Mouse (Mus musculus): ENCODE measurements around the gene Cdipt. TPM values are rescaled to one million over a fixed set of nuclear protein-coding genes. Genes with fewer than 3 reads are reported as not detected.
A peak's percentile ranks its signal among the peaks of the same experiment; 100 is the strongest.

The Cdipt gene
- polyA plus RNA-seq, 1 experiment = 13.0 TPM

DNA sequence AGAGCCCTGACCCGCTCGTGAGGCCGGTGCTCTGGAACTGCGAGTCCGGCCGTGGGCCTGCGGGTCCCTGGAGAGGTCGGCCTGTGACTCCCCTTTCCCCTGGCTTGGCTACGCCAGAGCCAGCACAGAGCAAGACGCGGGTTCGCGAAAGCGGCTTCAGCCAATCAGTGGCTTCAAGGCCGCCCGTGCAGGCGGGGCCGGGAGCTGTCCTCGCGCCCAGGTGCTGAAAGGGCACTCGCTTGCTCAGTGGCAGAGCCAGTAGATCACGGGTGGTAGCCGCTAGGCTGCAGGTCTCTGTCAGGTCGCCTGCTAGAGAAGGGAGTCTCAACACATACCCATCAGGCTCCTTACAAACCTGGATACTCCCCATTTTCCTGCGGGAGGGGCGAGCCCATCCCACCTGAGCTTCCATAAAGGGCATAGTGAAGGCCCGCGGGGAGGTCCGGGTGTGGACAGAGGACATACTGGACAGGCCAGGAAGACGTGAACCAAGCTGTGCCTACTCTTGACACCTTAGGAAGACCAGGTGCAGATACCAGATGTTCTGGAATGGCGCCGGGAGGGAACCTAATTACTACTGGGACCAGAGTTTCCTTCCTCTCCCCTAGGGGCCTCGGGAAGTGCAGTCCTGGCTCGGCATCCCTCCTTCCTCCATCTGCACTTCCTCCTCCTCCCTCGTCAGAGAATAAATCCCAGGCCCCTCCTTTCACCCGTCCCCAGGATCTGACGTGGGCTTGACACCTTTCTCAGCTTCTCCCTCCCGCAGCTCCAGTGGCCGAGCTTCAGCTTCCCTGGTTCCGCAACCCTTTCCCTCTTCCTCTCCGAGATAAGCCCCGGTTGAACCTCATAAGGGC, 25.7 kb upstream of the Cdipt start, which contains the start of gene Sez6l2:
TSS of gene Sez6l2 (plus strand) at position 771 of the 854 bp plus-strand sequence.
- H3K4me3 ChIP-seq (replicated peaks) = peak within 1 kb of the TSS; percentile 25
- TF ChIP-seq TAL1 (IDR thresholded peaks at IDR 0.05; ENCODE audit: low read length) = no peak
- TF ChIP-seq GATA1 (IDR thresholded peaks at IDR 0.05; ENCODE audit: low read length) = no peak
- peaks cover 3% of the 10 kb centered on the region for H3K36me3 ChIP-seq (ENCODE audit: control insufficient read depth)
- peaks cover 45% of the 10 kb centered on the region for H3K27me3 ChIP-seq (ENCODE audit: control insufficient read depth)
- H3K4me1 ChIP-seq (ENCODE audit: control insufficient read depth) = peaks cover 15% of the 10 kb centered on the region
- H3K9me3 ChIP-seq (ENCODE audit: control insufficient read depth, low read length) = no peaks in the 10 kb centered on the region

DNA sequence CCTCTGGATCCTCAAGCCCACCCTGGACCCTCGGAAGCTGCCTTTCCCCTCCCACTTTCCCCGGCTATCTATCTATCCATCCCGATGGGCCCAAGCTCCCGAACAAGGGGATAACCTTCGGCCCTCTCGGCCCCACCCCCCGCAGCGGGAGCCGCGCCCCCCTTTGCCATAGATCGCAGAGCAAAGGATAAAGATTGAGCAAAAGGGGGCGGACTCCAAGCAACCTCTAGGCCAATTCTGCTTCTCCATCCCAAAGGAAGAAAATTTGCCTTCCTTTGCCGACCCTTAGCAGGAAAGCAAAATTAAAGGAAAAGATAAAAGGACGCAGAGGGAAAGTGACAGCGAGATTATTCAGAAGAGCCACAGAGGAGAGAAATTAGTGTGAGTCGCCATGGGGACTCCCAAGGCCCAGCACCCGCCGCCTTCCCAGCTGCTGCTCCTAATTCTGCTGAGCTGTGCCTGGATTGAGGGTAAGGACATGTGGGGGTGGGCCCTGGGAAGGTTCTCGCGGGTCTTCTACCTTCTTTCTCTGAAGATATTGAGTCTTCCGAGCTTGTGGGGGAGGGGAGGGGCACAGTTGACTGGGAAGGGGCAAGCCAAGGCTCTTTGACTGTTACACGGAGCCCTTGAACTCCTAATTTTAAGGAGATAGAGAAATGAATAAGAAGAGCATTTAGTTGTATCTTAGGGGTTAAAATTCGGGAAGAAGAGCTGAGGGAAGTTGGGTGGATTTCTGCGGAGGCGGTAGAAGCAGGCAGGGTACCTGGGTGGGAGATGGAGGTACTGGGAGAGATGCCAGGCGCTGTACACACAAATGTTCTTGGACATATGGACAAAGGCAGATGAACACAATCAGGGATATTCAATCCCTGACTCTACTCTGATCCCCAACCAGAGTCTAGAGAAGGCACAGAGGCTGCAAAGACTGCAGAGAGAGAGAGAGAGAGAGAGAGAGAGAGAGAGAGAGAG, 24.8 kb upstream of the Cdipt start:
- Histone ChIP-seq H3K9me3 (ENCODE audit: control insufficient read depth, low read length) (no peaks in the 10 kb centered on the region), H3K4me3 (replicated peaks) (no peak overlapping the region), H3K36me3 (ENCODE audit: control insufficient read depth) (no peaks in the 10 kb centered on the region; the same call in 1 of the 2 replicates), H3K4me1 (ENCODE audit: control insufficient read depth) (peaks cover 15% of the 10 kb centered on the region), H3K27me3 (ENCODE audit: control insufficient read depth) (peaks cover 45% of the 10 kb centered on the region)
- TF ChIP-seq GATA1 (IDR thresholded peaks at IDR 0.05; ENCODE audit: low read length) (no peak), TAL1 (IDR thresholded peaks at IDR 0.05; ENCODE audit: low read length) (no peak)

DNA sequence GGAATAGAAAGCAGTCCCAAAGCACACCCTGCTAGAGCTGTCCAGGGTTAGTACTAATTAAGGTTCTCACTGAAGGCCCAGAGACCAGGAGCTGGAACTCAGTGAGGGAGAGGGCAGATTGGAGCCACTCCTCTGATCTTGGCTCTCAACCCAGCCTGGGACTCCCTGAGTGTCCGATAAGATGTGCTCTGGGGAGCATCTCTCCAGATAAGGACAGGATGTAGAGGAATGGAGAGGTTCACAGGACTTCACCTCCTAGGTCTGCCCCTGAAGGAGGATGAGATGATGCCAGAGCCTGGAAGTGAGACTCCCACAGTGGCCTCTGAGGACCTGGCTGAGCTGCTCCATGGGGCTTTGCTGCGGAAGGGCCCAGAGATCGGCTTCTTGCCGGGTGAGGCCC, 24.0 kb upstream of the Cdipt start:
- Histone ChIP-seq H3K4me1 (ENCODE audit: control insufficient read depth) (peaks cover 15% of the 10 kb centered on the region), H3K27me3 (ENCODE audit: control insufficient read depth) (peaks cover 45% of the 10 kb centered on the region), H3K4me3 (replicated peaks) (no peak overlapping the region), H3K36me3 (ENCODE audit: control insufficient read depth) (no peaks in the 10 kb centered on the region), H3K9me3 (ENCODE audit: control insufficient read depth, low read length) (no peaks in the 10 kb centered on the region)
- TF ChIP-seq TAL1 (IDR thresholded peaks at IDR 0.05; ENCODE audit: low read length) (no peak), GATA1 (IDR thresholded peaks at IDR 0.05; ENCODE audit: low read length) (no peak)

DNA sequence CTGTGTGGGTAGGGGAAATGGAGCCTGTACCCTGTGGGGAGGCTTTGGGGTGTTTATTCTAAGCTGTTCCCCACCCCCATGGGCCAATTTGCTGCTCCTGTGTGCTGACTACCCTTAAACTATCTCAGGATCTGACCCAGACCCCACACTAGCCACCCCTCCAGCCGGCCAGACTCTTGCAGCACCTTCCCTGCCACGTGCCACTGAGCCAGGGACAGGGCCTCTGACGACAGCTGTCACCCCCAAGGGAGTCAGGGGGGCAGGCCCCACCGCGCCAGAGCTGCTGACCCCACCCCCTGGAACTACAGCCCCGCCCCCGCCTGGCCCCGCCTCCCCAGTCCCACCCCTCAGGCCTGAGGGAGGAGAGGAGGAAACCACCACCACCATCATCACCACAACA, 23.1 kb upstream of the Cdipt start:
- TF ChIP-seq TAL1 (IDR thresholded peaks at IDR 0.05; ENCODE audit: low read length) (no peak), GATA1 (IDR thresholded peaks at IDR 0.05; ENCODE audit: low read length) (no peak)
- H3K4me1 ChIP-seq (ENCODE audit: control insufficient read depth) = peaks cover 15% of the 10 kb centered on the region
- no peaks in the 10 kb centered on the region for H3K9me3 ChIP-seq (ENCODE audit: control insufficient read depth, low read length)
- H3K4me3 ChIP-seq (replicated peaks) = no peak overlapping the region
- H3K27me3 ChIP-seq (ENCODE audit: control insufficient read depth) = peaks cover 45% of the 10 kb centered on the region
- H3K36me3 ChIP-seq (ENCODE audit: control insufficient read depth) = no peaks in the 10 kb centered on the region

DNA sequence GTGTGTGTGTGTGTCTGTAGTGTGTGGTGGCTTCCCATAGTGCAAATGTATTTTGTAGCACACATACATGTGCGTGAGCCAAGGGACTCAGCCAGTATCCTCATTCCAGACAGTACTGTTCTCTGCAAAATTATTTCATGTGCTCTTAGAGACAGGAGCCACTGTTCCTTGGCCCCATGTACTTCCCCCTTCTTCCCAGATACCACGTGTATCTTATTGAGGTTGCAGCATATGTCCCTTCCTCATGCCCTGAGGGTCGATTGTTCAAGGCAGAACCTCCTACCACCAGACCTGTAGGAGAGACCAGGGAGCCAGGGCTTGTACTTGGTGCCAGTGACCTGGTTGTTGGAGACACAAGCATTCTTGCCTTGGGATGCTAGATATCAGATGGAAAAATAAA, 20.6 kb upstream of the Cdipt start:
- H3K27me3 ChIP-seq (ENCODE audit: control insufficient read depth) = peaks cover 29% of the 10 kb centered on the region
- TF ChIP-seq GATA1 (IDR thresholded peaks at IDR 0.05; ENCODE audit: low read length) = no peak
- TF ChIP-seq TAL1 (IDR thresholded peaks at IDR 0.05; ENCODE audit: low read length) = no peak
- no peak overlapping the region for H3K4me3 ChIP-seq (replicated peaks)

DNA sequence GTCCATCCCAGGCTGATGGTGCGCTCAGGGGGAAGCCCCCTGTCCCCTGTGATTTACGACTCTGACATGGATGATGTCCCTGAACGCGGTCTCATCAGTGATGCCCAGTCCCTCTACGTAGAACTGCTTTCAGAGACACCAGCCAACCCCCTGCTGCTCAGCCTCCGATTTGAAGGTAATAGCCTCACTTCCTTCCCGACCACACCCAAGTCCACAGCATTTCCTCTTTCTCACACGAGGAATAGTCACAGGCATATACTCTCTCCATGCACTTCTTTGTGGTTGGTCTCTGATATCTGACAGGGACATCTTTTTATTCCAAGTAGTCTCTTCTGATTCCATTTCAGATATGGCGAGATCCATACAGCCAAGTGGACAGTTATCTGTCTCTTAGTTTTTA, 15.9 kb upstream of the Cdipt start:
- Histone ChIP-seq H3K36me3 (ENCODE audit: control insufficient read depth) (no peaks in the 10 kb centered on the region), H3K4me3 (replicated peaks) (no peak overlapping the region), H3K27me3 (ENCODE audit: control insufficient read depth) (peaks cover 20% of the 10 kb centered on the region), H3K9me3 (ENCODE audit: control insufficient read depth, low read length) (no peaks in the 10 kb centered on the region), H3K4me1 (ENCODE audit: control insufficient read depth) (no peaks in the 10 kb centered on the region)
- no peak for TF ChIP-seq GATA1 (IDR thresholded peaks at IDR 0.05; ENCODE audit: low read length)
- TF ChIP-seq TAL1 (IDR thresholded peaks at IDR 0.05; ENCODE audit: low read length) = no peak

More for the DNA sequence above, 20.6 kb upstream of the Cdipt start:
- no peaks in the 10 kb centered on the region for H3K9me3 ChIP-seq (ENCODE audit: control insufficient read depth, low read length)
- no peaks in the 10 kb centered on the region for H3K36me3 ChIP-seq (ENCODE audit: control insufficient read depth)
- H3K4me1 ChIP-seq (ENCODE audit: control insufficient read depth) = peaks cover 6% of the 10 kb centered on the region

DNA sequence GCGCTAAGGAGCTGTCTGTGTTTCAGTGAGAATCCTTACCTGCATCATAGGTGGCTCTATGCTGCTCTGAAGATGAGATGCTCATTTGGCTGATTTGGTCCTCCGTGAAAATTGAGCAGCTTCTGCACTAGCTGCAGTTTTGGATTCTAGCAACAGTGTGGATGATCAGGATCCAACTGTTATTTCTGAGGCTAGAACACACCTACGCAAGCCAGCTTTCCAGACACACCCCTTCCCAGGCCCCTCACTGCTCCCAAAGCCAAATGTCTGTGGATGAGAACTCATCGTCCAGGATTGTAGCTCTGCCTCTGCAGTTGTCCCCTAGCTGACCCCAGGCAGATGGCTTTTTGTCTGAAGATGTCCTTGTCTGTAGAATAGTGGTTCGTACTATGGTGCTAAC, 14.6 kb upstream of the Cdipt start:
- Histone ChIP-seq H3K4me1 (ENCODE audit: control insufficient read depth) (no peaks in the 10 kb centered on the region), H3K36me3 (ENCODE audit: control insufficient read depth) (no peaks in the 10 kb centered on the region), H3K27me3 (ENCODE audit: control insufficient read depth) (peaks cover 20% of the 10 kb centered on the region), H3K9me3 (ENCODE audit: control insufficient read depth, low read length) (no peaks in the 10 kb centered on the region), H3K4me3 (replicated peaks) (no peak overlapping the region)
- no peak for TF ChIP-seq TAL1 (IDR thresholded peaks at IDR 0.05; ENCODE audit: low read length)
- no peak for TF ChIP-seq GATA1 (IDR thresholded peaks at IDR 0.05; ENCODE audit: low read length)

DNA sequence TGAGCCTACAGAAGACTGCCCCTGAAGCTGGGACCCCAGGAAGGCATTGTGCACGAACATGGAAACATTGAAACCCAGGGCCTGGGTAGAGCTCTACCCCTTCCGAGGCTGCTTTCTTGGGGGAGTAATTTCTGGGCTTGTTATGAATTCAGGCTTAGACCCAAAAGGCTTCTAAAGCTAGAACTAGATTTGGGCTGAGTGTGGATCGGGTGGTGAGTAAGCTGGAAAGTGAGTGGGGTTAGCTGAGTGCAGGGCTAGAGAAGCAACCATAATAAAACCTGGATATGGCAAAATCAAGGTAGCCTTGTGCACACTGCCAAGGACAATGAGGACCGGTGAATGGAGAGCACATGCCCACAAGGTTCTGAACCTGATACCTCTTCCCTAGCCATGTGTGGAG, 13.7 kb upstream of the Cdipt start:
- TF ChIP-seq TAL1 (IDR thresholded peaks at IDR 0.05; ENCODE audit: low read length) = no peak
- no peak for TF ChIP-seq GATA1 (IDR thresholded peaks at IDR 0.05; ENCODE audit: low read length)
- H3K4me3 ChIP-seq (replicated peaks) = no peak overlapping the region
- no peaks in the 10 kb centered on the region for H3K9me3 ChIP-seq (ENCODE audit: control insufficient read depth, low read length)
- H3K27me3 ChIP-seq (ENCODE audit: control insufficient read depth) = peaks cover 20% of the 10 kb centered on the region
- H3K4me1 ChIP-seq (ENCODE audit: control insufficient read depth) = no peaks in the 10 kb centered on the region
- no peaks in the 10 kb centered on the region for H3K36me3 ChIP-seq (ENCODE audit: control insufficient read depth)
